Mouse (Mus musculus): ENCODE data around the gene Ccdc162.

DNA sequence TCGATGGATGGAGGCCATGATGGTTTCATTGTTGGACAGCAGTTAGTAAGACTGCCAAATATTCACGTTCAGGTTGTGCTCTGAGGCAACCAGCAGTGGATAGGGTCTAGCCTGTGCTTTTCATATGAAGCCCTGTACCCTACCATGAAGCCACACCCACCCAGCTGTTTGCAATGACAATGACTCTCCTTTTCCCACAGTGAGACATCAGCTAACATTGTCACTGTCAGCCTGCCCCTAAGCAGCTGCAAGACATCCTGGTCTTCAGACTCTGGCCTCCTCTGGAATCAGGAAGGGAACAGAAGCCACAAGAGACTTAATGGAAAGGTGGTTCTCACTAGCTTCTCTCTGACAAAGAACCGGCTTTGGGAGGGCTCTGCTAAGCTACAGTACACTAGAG lies 107.9 kb downstream of the Ccdc162 start:
- TF ChIP-seq CTCF (IDR thresholded peaks at IDR 0.05; ENCODE audit: low read depth) = no peak
- TF ChIP-seq EP300 (optimal IDR thresholded peaks at IDR 0.05) = no peak

All from stomach, postnatal 0 days (tissue).